Mouse (Mus musculus) left cerebral cortex, adult 8-10 months (tissue): ENCODE measurements around the gene Gm5415. TPM values are rescaled to one million over a fixed set of nuclear protein-coding genes. Genes with fewer than 3 reads are reported as not detected.
"Not testable (repeated sequence)": the region's sequence is repeated elsewhere in the genome, so short reads cannot be mapped to it uniquely, and the experiment has no call there.

Experiments
- DNase-seq, 2 experiments: peaks; one replicate each; pipeline ENCODE4 v3.0.0; 2022; ENCODE audit warnings: low spot score in 2 of 2
- total RNA-seq, 4 experiments: library from RNA; stranded (reverse); gene quantifications; 2 replicates each; pipeline ENCODE4 v1.2.4; 2022

The Gm5415 gene
- not detected for total RNA-seq

DNA sequence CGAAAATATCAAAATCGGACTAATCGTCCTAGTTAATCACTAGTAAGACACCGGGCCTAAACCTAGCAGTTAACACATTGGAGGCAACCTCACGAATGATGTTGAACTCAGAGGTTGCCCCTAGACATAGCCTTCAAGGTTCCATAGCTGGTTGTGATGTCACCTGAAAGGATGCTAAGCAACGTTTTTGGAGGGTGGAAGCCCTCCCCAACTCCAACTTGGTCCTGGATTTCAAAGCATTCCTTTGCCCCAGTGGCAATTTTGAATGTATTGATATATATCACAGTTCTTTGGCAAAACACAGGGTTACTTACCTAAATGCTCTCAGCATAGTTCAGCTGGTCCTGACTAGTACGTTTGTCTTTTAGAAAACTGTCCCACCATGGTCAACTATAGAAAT lies at the start of gene Gm5415:
Gm5415 (minus strand) TSS at position 101 of the 400 bp plus-strand sequence.
- DNase-seq = not testable (repeated sequence)

- DNase-seq = no peak
Observed at GRCm38 (mm10) chr1:32568901-32569300, 21.8 kb upstream of the Gm5415 start.

- peak in 1 of 2 experiments; percentile 19 for DNase-seq
Observed at GRCm38 (mm10) chr1:32553925-32554324, 6.8 kb upstream of the Gm5415 start.

- DNase-seq = no peak
Observed at GRCm38 (mm10) chr1:32553459-32553858, 6.4 kb upstream of the Gm5415 start.

DNA sequence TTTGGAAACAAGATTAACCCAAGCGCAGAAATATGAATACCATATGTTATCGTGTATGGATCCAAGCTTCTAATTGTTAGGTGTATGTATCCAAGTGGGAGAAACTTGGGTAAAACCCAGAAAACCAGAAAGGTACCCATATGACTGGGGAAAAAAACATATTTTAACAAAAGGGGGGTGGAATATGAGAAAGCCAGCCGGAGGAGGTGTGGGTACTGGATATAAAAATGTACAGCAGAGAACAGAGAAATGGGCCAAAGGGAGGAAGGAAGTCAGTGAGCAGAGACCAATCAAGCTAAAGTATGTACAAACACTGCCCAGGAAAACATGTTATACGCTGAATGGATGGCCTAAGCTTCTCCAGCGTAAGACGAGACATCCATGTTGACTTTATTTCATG lies 43.7 kb downstream of the Gm5415 start:
- DNase-seq = peak in 1 of 2 experiments; percentile 71
